Mouse (Mus musculus): ENCODE measurements around the gene Nkx2-5. TPM values are rescaled to one million over a fixed set of nuclear protein-coding genes. Genes with fewer than 3 reads are reported as not detected.

Gene Nkx2-5
- total and polyA plus RNA-seq, 3 experiments, result 87.1 to 104 (median 96.3) TPM

DNA sequence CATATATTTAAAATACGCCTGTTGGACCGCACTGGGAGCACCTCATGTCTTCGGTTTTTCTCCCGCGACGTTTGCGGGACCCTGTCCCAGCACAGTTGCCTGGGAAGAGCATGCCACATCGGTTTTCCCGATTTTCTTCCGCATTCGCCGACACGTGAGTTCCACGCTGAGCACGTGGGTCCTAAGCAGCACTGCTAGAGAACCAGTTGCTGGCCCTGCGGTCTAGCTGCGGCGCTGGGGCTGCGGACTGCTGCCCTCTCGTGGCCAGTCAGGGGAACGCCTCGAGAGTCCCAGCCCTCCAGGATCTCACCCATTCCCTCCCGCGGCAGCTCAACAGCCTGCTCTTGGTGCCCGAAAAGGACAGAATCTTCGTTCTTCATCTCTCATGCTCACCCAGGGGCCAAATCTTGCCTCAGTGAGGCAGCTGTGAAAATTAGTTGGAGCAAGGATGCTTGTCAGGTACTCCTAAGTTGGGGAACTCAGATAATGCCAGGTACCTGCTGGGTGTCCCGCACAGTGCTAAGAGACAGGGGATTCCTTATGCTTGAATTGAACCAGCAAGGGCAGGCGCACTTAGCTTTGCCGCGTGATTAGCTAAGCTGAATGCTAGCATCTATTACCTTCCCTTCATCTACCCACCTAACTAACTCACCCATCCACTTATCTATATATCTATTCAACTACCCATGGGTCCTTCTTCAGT is 41.4 kb upstream of the Nkx2-5 start:
- DNase-seq, result peak; percentile 87 to 90
- WGBS, result 7% methylated on average over 30 of the region's 30 CpGs
- no peaks in the 10 kb centered on the region for H3K27me3 ChIP-seq (ENCODE audit: control insufficient read depth, insufficient read depth, low read length)
- peak overlapping the region; percentile 55 for H3K4me3 ChIP-seq
- H3K79me2 ChIP-seq (replicated peaks; ENCODE audit: control insufficient read depth, insufficient read depth, low read length), result no peaks in the 10 kb centered on the region
- TF ChIP-seq POLR2A (IDR thresholded peaks at IDR 0.05; ENCODE audit: insufficient read depth, low read depth, low read length), result peak; percentile 49
- TF ChIP-seq CTCF (IDR thresholded peaks at IDR 0.05), result peak; percentile 100; the same call in 1 of the 2 replicates
- TF ChIP-seq EP300 (IDR thresholded peaks at IDR 0.05; ENCODE audit: insufficient read depth, low read depth, low read length), result peak; percentile 95
- peak overlapping the region; percentile 58 for H3K9ac ChIP-seq (ENCODE audit: low read depth, low read length)
- peak overlapping the region; percentile 65 for H3K27ac ChIP-seq
- H3K4me1 ChIP-seq (ENCODE audit: control insufficient read depth, insufficient read depth, low read length), result peaks cover 7% of the 10 kb centered on the region
- intact Hi-C loops (cut with DNase I), result loop anchor here (1.0 to 5.0 kb wide), 5 partner anchors 61 to 424 kb away; partner anchors contain the start of gene Atp6v0e
- no peaks in the 10 kb centered on the region for H3K36me3 ChIP-seq (ENCODE audit: control insufficient read depth, insufficient read depth, low read length)

DNA sequence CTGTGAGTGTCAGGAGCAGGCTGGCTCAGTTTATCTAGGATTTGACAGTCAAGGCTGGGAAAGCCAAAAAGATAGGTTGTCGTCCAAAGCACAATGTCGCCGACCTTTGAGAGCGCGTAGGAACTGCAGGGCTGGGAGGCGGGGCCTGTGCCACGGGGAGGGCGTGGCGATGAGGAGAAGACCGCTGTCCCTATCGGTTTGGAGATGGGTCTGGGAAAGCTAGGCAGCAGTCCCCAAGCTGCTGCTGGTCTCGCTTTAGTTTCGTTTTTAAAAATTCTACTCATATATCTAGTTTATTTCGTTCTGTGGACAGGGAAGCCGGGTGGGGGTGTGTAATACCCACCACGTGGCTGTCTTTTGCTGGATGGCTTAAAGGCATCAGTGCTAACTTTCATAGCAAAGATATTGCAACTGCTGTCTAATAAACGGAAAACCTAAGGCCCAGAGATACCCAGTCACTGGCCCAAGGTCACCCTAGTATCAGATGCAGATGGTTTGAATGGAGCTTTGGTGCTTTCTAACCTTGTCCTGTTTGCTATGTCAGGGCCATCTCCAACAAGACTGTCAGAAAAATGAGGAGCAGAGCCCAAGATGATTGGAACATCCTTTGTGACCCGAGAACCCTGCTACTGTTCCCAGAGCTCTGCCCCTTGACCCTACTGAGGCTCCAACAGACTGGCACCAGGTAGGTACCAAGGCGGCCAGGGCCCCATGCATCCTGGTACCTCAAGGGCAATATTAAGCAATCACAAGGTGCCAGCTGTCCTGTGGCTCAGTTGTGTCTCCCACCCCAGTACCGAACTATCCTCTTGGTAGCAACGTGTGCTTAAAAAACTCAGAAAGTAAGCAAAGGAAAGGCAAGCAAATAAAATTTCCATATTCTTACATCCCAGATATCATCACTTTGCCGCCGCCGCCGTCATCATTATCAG is 40.5 kb upstream of the Nkx2-5 start:
- intact Hi-C loops (cut with DNase I), result loop anchor here (2.0 to 5.0 kb wide), 5 partner anchors 34 to 423 kb away; partner anchors contain the start of gene Atp6v0e
- Histone ChIP-seq H3K9ac (ENCODE audit: low read depth, low read length) (peak overlapping the region; percentile 25), H3K4me3 (peak overlapping the region; percentile 55), H3K79me2 (replicated peaks; ENCODE audit: control insufficient read depth, insufficient read depth, low read length) (no peaks in the 10 kb centered on the region), H3K4me1 (ENCODE audit: control insufficient read depth, insufficient read depth, low read length) (peaks cover 7% of the 10 kb centered on the region), H3K36me3 (ENCODE audit: control insufficient read depth, insufficient read depth, low read length) (no peaks in the 10 kb centered on the region), H3K27me3 (ENCODE audit: control insufficient read depth, insufficient read depth, low read length) (no peaks in the 10 kb centered on the region), H3K27ac (peak overlapping the region; percentile 65)
- peak; percentile 88 to 89 for DNase-seq
- WGBS, result 9% methylated on average over 25 of the region's 25 CpGs
- peak; percentile 43; the same call in 1 of the 2 replicates for TF ChIP-seq EP300 (IDR thresholded peaks at IDR 0.05; ENCODE audit: insufficient read depth, low read depth, low read length)
- peak; percentile 47; the same call in 1 of the 2 replicates for TF ChIP-seq POLR2A (IDR thresholded peaks at IDR 0.05; ENCODE audit: insufficient read depth, low read depth, low read length)
- TF ChIP-seq CTCF (IDR thresholded peaks at IDR 0.05), result peak; percentile 79

DNA sequence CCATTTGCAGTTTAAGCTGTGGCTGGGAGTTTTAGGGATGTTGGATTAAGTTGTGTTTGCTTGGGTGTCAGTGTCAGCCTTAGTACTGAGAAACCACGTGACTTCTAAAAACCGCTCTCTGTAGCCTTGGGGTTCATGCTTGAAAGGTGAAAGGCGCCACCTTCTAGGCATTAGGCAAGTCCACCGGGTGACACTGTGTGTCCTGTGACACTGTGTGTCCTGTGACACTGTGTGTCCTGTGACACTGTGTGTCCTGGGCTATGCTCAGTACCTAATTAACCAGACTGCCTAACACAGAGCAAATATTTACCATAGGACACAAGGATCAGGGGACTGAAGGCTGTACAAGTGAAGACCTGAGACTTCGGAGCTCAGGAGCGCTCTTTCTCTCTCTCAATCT is 38.8 kb upstream of the Nkx2-5 start:
- no peaks in the 10 kb centered on the region for H3K27me3 ChIP-seq (ENCODE audit: control insufficient read depth, insufficient read depth, low read length)
- 88% methylated on average over 6 of the region's 6 CpGs for WGBS
- H3K9ac ChIP-seq (ENCODE audit: low read depth, low read length), result no peak overlapping the region
- no peaks in the 10 kb centered on the region for H3K36me3 ChIP-seq (ENCODE audit: control insufficient read depth, insufficient read depth, low read length)
- TF ChIP-seq EP300 (IDR thresholded peaks at IDR 0.05; ENCODE audit: insufficient read depth, low read depth, low read length) (no peak), CTCF (IDR thresholded peaks at IDR 0.05) (no peak), POLR2A (IDR thresholded peaks at IDR 0.05; ENCODE audit: insufficient read depth, low read depth, low read length) (no peak)
- no peak overlapping the region for H3K27ac ChIP-seq
- no peak overlapping the region for H3K4me3 ChIP-seq
- DNase-seq, result no peak
- H3K79me2 ChIP-seq (replicated peaks; ENCODE audit: control insufficient read depth, insufficient read depth, low read length), result no peaks in the 10 kb centered on the region
- intact Hi-C loops (cut with DNase I), result no loop called here
- H3K4me1 ChIP-seq (ENCODE audit: control insufficient read depth, insufficient read depth, low read length), result peaks cover 7% of the 10 kb centered on the region

DNA sequence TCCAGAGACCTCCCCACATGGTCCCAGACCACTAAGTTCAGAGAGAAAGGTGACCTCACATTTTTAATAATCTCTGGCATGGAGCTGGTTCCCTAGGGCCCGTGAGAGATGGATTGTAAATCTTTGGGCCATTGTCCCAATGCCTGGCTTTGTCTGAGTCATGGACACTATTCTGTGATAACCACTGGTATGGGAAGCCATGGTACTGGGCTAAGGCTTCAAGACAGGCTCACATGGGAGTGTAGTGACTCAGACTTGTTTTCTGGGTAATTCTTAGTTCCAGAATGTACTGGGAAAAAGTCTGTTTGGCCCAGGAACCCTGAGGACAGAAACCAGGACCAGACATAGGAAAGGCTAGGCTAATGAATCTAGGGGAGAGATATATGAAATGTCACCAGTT is 37.9 kb upstream of the Nkx2-5 start:
- WGBS, result 41% methylated on average over 1 of the region's 1 CpGs
- H3K4me1 ChIP-seq (ENCODE audit: control insufficient read depth, insufficient read depth, low read length), result peaks cover 7% of the 10 kb centered on the region
- no peaks in the 10 kb centered on the region for H3K36me3 ChIP-seq (ENCODE audit: control insufficient read depth, insufficient read depth, low read length)
- no peaks in the 10 kb centered on the region for H3K27me3 ChIP-seq (ENCODE audit: control insufficient read depth, insufficient read depth, low read length)
- H3K4me3 ChIP-seq, result no peak overlapping the region
- H3K79me2 ChIP-seq (replicated peaks; ENCODE audit: control insufficient read depth, insufficient read depth, low read length), result no peaks in the 10 kb centered on the region
- H3K27ac ChIP-seq, result no peak overlapping the region
- DNase-seq, result no peak
- TF ChIP-seq CTCF (IDR thresholded peaks at IDR 0.05), result no peak
- TF ChIP-seq EP300 (IDR thresholded peaks at IDR 0.05; ENCODE audit: insufficient read depth, low read depth, low read length), result no peak
- no peak for TF ChIP-seq POLR2A (IDR thresholded peaks at IDR 0.05; ENCODE audit: insufficient read depth, low read depth, low read length)
- no peak overlapping the region for H3K9ac ChIP-seq (ENCODE audit: low read depth, low read length)
- intact Hi-C loops (cut with DNase I), result no loop called here

DNA sequence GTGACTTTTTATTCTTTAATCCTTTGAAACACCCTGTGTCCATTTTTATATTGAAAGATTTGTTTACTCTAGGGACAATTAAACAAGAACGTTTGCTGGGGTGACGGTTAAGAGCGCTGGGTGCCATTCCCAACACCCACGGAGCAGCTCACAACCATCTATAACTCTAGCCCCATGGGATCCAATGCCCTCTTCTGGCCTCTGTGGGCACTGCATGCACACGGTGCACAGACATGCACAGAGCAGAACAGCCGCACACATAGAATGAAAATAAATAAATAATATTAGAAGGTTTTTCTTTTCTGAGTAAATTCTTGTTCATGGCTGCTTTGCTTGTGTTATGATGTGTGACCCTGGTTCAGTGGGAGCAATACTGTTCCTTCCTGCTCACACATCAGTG is 34.4 kb upstream of the Nkx2-5 start:
- TF ChIP-seq EP300 (IDR thresholded peaks at IDR 0.05; ENCODE audit: insufficient read depth, low read depth, low read length), result no peak
- TF ChIP-seq POLR2A (IDR thresholded peaks at IDR 0.05; ENCODE audit: insufficient read depth, low read depth, low read length), result no peak
- TF ChIP-seq CTCF (IDR thresholded peaks at IDR 0.05), result peak; percentile 49

More for the DNA sequence above, 34.4 kb upstream of the Nkx2-5 start:
- no peak for DNase-seq
- Histone ChIP-seq H3K4me1 (ENCODE audit: control insufficient read depth, insufficient read depth, low read length) (no peaks in the 10 kb centered on the region), H3K79me2 (replicated peaks; ENCODE audit: control insufficient read depth, insufficient read depth, low read length) (no peaks in the 10 kb centered on the region; the same call in 1 of the 2 replicates), H3K4me3 (no peak overlapping the region), H3K27me3 (ENCODE audit: control insufficient read depth, insufficient read depth, low read length) (no peaks in the 10 kb centered on the region), H3K36me3 (ENCODE audit: control insufficient read depth, insufficient read depth, low read length) (no peaks in the 10 kb centered on the region), H3K27ac (peak overlapping the region; percentile 31), H3K9ac (ENCODE audit: low read depth, low read length) (no peak overlapping the region; the same call in 1 of the 2 replicates)
- intact Hi-C loops (cut with DNase I), result no loop called here
- WGBS, result 91% methylated on average over 6 of the region's 6 CpGs
